28 mouse cellular contexts compared by ENCODE assay signal in the genomic region with DNA sequence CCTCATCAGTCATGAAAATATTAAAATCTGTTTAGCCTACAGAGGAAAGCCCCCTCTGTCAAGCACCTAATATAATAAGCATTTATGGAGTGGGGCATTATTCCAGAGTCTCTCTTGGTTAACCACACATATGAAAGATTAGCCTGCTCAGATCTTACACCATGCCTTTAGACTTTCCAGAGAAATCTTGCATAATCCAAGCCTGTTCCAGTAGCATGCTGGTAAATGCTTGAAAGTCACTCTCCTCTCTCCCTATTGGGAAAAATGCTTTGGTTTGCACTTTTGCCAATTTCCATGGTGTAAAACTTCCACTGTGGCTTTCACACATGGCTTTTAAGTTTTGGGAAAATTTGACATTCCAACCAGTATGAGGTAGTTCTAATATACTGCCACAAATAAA.
DNase-seq lines count a peak whose midpoint lies in the region; ATAC-seq and TF ChIP-seq lines count a peak whose summit lies in the region.
"Had no signal": no experiment of that assay in that cellular context is flagged by ENCODE, and none has a peak within 500 bp of the region (broad histone marks: within the 10 kb centered on the region; RNA-seq: fewer than 3 reads in every experiment).

No protein-coding gene starts in this region.

- no peaks in the 10 kb centered on the region for H3K27me3 ChIP-seq in lung, embryonic 14.5 days (ENCODE audit: insufficient read depth, low read length)
- no peaks in the 10 kb centered on the region for H3K27me3 ChIP-seq in myocyte (ENCODE audit: control insufficient read depth, insufficient read depth, insufficient read length)
- H3K27me3 ChIP-seq in intestine, embryonic 16.5 days (replicated peaks; ENCODE audit: control insufficient read depth, insufficient read depth, low read length), result no peaks in the 10 kb centered on the region
- H3K27me3 ChIP-seq in intestine, postnatal 0 days (replicated peaks; ENCODE audit: control insufficient read depth, insufficient read depth, low read length), result no peaks in the 10 kb centered on the region
- H3K27me3 ChIP-seq: CH12.LX; forebrain, embryonic 15.5 days; liver, embryonic 15.5 days; megakaryocyte, embryonic 14.5 days; midbrain, embryonic 13.5 days; neural tube, embryonic 15.5 days had no signal

- H3ac ChIP-seq in myocyte (ENCODE audit: control insufficient read depth, insufficient read length), result no peak overlapping the region

- H3K9me3 ChIP-seq in lung, embryonic 14.5 days (ENCODE audit: low read depth, low read length), result no peaks in the 10 kb centered on the region
- no peaks in the 10 kb centered on the region for H3K9me3 ChIP-seq in intestine, embryonic 16.5 days (ENCODE audit: control insufficient read depth, low read length)
- H3K9me3 ChIP-seq in intestine, postnatal 0 days (ENCODE audit: control insufficient read depth), result no peaks in the 10 kb centered on the region
- H3K9me3 ChIP-seq: forebrain, embryonic 10.5 days; forebrain, embryonic 15.5 days; liver, embryonic 15.5 days; megakaryocyte, embryonic 14.5 days; midbrain, embryonic 13.5 days; neural tube, embryonic 15.5 days had no signal

- peak; percentile 44; the same call in 1 of the 2 replicates for ATAC-seq in lung, embryonic 14.5 days (ENCODE audit: insufficient read depth)
- no peak for ATAC-seq in intestine, embryonic 16.5 days
- ATAC-seq in intestine, postnatal 0 days, result no peak
- ATAC-seq: forebrain, embryonic 15.5 days; midbrain, embryonic 13.5 days had no signal

- H3K9ac ChIP-seq in lung, embryonic 14.5 days, result no peak overlapping the region
- H3K9ac ChIP-seq in intestine, embryonic 16.5 days (ENCODE audit: low read depth, low read length), result no peak overlapping the region
- no peak overlapping the region for H3K9ac ChIP-seq in intestine, postnatal 0 days (ENCODE audit: low read depth, low read length)
- H3K9ac ChIP-seq: forebrain, embryonic 15.5 days; hindbrain, embryonic 14.5 days; liver, embryonic 15.5 days; midbrain, embryonic 13.5 days; neural tube, embryonic 15.5 days had no signal

- DNase-seq in lung, embryonic 14.5 days, result peak; percentile 40
- no peak for DNase-seq in lung, postnatal 10 days
- DNase-seq in Muller cell, postnatal 12 days (ENCODE audit: inconsistent ontology term), result peak; percentile 43
- peak; percentile 3 for DNase-seq in adipocyte (ENCODE audit: low spot score)
- DNase-seq: adrenal gland, postnatal 25 days; cerebellum, adult 18-20 months; cerebellum, postnatal 14 days; gastrocnemius, postnatal 36 days; kidney, adult 18-20 months; kidney, postnatal 4 days; lung, postnatal 36 days; retina, postnatal 1 day; right cerebral cortex, postnatal 25 days; spleen, adult 18-20 months; thymus, adult 18-20 months; thymus, postnatal 25 days had no signal

- H3K27ac ChIP-seq in lung, embryonic 14.5 days (ENCODE audit: low read depth), result no peak overlapping the region
- no peak overlapping the region for H3K27ac ChIP-seq in intestine, embryonic 16.5 days (ENCODE audit: low read length)
- H3K27ac ChIP-seq in intestine, postnatal 0 days (ENCODE audit: low read depth, low read length), result no peak overlapping the region
- H3K27ac ChIP-seq: forebrain, embryonic 10.5 days; forebrain, embryonic 15.5 days; hindbrain, embryonic 14.5 days; liver, embryonic 15.5 days; midbrain, embryonic 13.5 days; neural tube, embryonic 15.5 days had no signal

- H3K4me2 ChIP-seq in lung, embryonic 14.5 days, result no peak overlapping the region
- no peak overlapping the region for H3K4me2 ChIP-seq in myocyte (ENCODE audit: low read depth)
- no peak overlapping the region for H3K4me2 ChIP-seq in intestine, embryonic 16.5 days (ENCODE audit: low read depth, low read length)
- no peak overlapping the region for H3K4me2 ChIP-seq in intestine, postnatal 0 days (replicated peaks; ENCODE audit: low read depth)
- H3K4me2 ChIP-seq: forebrain, embryonic 15.5 days; heart, embryonic 11.5 days; hindbrain, embryonic 14.5 days; liver, embryonic 15.5 days; midbrain, embryonic 13.5 days; neural tube, embryonic 15.5 days had no signal

- H3K36me3 ChIP-seq in lung, embryonic 14.5 days (ENCODE audit: insufficient read depth), result no peaks in the 10 kb centered on the region
- no peaks in the 10 kb centered on the region for H3K36me3 ChIP-seq in myocyte (ENCODE audit: control insufficient read depth, insufficient read depth)
- no peaks in the 10 kb centered on the region for H3K36me3 ChIP-seq in intestine, embryonic 16.5 days (ENCODE audit: control insufficient read depth, insufficient read depth, low read length)
- H3K36me3 ChIP-seq in intestine, postnatal 0 days (ENCODE audit: control insufficient read depth, insufficient read depth), result no peaks in the 10 kb centered on the region
- H3K36me3 ChIP-seq: forebrain, embryonic 10.5 days; forebrain, embryonic 15.5 days; liver, embryonic 15.5 days; midbrain, embryonic 13.5 days; neural tube, embryonic 15.5 days had no signal

- H3K4me1 ChIP-seq in lung, embryonic 14.5 days (ENCODE audit: insufficient read depth), result no peaks in the 10 kb centered on the region
- no peaks in the 10 kb centered on the region for H3K4me1 ChIP-seq in intestine, embryonic 16.5 days (ENCODE audit: control insufficient read depth, insufficient read depth, low read length)
- no peaks in the 10 kb centered on the region for H3K4me1 ChIP-seq in intestine, postnatal 0 days (replicated peaks; ENCODE audit: control insufficient read depth, insufficient read depth, low read length)
- H3K4me1 ChIP-seq: forebrain, embryonic 15.5 days; liver, embryonic 15.5 days; megakaryocyte, embryonic 14.5 days; neural tube, embryonic 15.5 days had no signal

- H3K4me3 ChIP-seq in lung, embryonic 14.5 days (ENCODE audit: low read depth, low read length), result no peak overlapping the region
- H3K4me3 ChIP-seq in myocyte, result no peak overlapping the region
- no peak overlapping the region for H3K4me3 ChIP-seq in intestine, embryonic 16.5 days (ENCODE audit: low read length)
- no peak overlapping the region for H3K4me3 ChIP-seq in intestine, postnatal 0 days (ENCODE audit: low read depth, low read length)
- H3K4me3 ChIP-seq: forebrain, embryonic 10.5 days; forebrain, embryonic 15.5 days; liver, embryonic 15.5 days; megakaryocyte, embryonic 14.5 days; midbrain, embryonic 13.5 days; neural tube, embryonic 15.5 days had no signal

- no peaks in the 10 kb centered on the region for H3K79me2 ChIP-seq in myocyte (ENCODE audit: control insufficient read depth, insufficient read depth)

- no peak for TF ChIP-seq POLR2A in myocyte (IDR thresholded peaks at IDR 0.05; ENCODE audit: insufficient read length, low read depth)

- no peak for TF ChIP-seq CTCF in lung, embryonic 14.5 days (IDR thresholded peaks at IDR 0.05; ENCODE audit: low read depth)
- no peak for TF ChIP-seq CTCF in intestine, postnatal 0 days (IDR thresholded peaks at IDR 0.05; ENCODE audit: low read depth)

TF ChIP-seq in myocyte, 11 proteins besides CTCF, POLR2A, EP300 and RAD21:
- TF ChIP-seq USF1 (IDR thresholded peaks at IDR 0.05; ENCODE audit: low read depth), result no peak
- no peak for TF ChIP-seq MAX (IDR thresholded peaks at IDR 0.05; ENCODE audit: low read depth)
- TF ChIP-seq CEBPB (IDR thresholded peaks at IDR 0.05; ENCODE audit: insufficient read depth, poor library complexity, severe bottlenecking), result peak; percentile 33; the same call in 1 of the 2 replicates
- TF ChIP-seq REST (IDR thresholded peaks at IDR 0.05; ENCODE audit: insufficient read depth, insufficient read length), result no peak
- TF ChIP-seq MYOG (IDR thresholded peaks at IDR 0.05; ENCODE audit: control insufficient read depth in 1 of 3, insufficient read depth in 1 of 3, insufficient read length in 2 of 3, low read depth in 2 of 3), result no peak
- peak; percentile 42 for TF ChIP-seq SRF (IDR thresholded peaks at IDR 0.05; ENCODE audit: control insufficient read depth, insufficient read length, low read depth)
